Mouse (Mus musculus) kidney, postnatal 36 days (tissue): ENCODE data around the gene Adamtsl1.

Experiments
- DNase-seq, 2 experiments: peaks; one replicate each; pipeline ENCODE4 v3.0.0; 2021 to 2022; ENCODE audit warnings: mixed read lengths in 2 of 2

The Adamtsl1 gene

GRCm38 (mm10) chr4:86068875-86069718 is 555.1 kb downstream of the Adamtsl1 start:
- DNase-seq, result no peak

GRCm38 (mm10) chr4:86074871-86075270 is 560.9 kb downstream of the Adamtsl1 start:
- no peak for DNase-seq

- DNase-seq, result no peak
Observed at GRCm38 (mm10) chr4:86077355-86077754, 563.4 kb downstream of the Adamtsl1 start.

- no peak for DNase-seq
Observed at GRCm38 (mm10) chr4:86077854-86078253, 563.9 kb downstream of the Adamtsl1 start.

GRCm38 (mm10) chr4:86087508-86087907 is 573.5 kb downstream of the Adamtsl1 start:
- no peak for DNase-seq

- DNase-seq, result no peak
Observed at GRCm38 (mm10) chr4:86103207-86103606, 589.2 kb downstream of the Adamtsl1 start.

- no peak for DNase-seq
Observed at GRCm38 (mm10) chr4:86108325-86108724, 594.4 kb downstream of the Adamtsl1 start.

- DNase-seq, result no peak
Observed at GRCm38 (mm10) chr4:86119067-86119466, 605.1 kb downstream of the Adamtsl1 start.

- no peak for DNase-seq
Observed at GRCm38 (mm10) chr4:86122431-86122830, 608.5 kb downstream of the Adamtsl1 start.

GRCm38 (mm10) chr4:86124374-86124773 is 610.4 kb downstream of the Adamtsl1 start:
- DNase-seq, result peak; percentile 9 to 39

GRCm38 (mm10) chr4:86126636-86127035 is 612.7 kb downstream of the Adamtsl1 start:
- DNase-seq, result no peak

- no peak for DNase-seq
Observed at GRCm38 (mm10) chr4:86158551-86158950, 644.6 kb downstream of the Adamtsl1 start.

GRCm38 (mm10) chr4:86159362-86159761 is 645.4 kb downstream of the Adamtsl1 start:
- DNase-seq, result no peak

- DNase-seq, result no peak
Observed at GRCm38 (mm10) chr4:86170763-86171162, 656.8 kb downstream of the Adamtsl1 start.

- DNase-seq, result no peak
Observed at GRCm38 (mm10) chr4:86171461-86171860, 657.5 kb downstream of the Adamtsl1 start.

- DNase-seq, result peak; percentile 24 to 28
Observed at GRCm38 (mm10) chr4:86177471-86177870, 663.5 kb downstream of the Adamtsl1 start.

GRCm38 (mm10) chr4:86178116-86178515 is 664.1 kb downstream of the Adamtsl1 start:
- DNase-seq, result peak in 1 of 2 experiments; percentile 17

- no peak for DNase-seq
Observed at GRCm38 (mm10) chr4:86183701-86184173, 669.8 kb downstream of the Adamtsl1 start.

- no peak for DNase-seq
Observed at GRCm38 (mm10) chr4:86189853-86190252, 675.9 kb downstream of the Adamtsl1 start.

GRCm38 (mm10) chr4:86191195-86191594 is 677.2 kb downstream of the Adamtsl1 start:
- DNase-seq, result peak; percentile 29 to 36

- no peak for DNase-seq
Observed at GRCm38 (mm10) chr4:86201766-86202165, 687.8 kb downstream of the Adamtsl1 start.

GRCm38 (mm10) chr4:86203288-86203687 is 689.3 kb downstream of the Adamtsl1 start:
- no peak for DNase-seq

GRCm38 (mm10) chr4:86224875-86225274 is 710.9 kb downstream of the Adamtsl1 start:
- DNase-seq, result no peak

- DNase-seq, result peak in 1 of 2 experiments; percentile 20
Observed at GRCm38 (mm10) chr4:86227096-86227495, 713.1 kb downstream of the Adamtsl1 start.
